ENCODE assay signal across 17 mouse cellular contexts in genomic region chr8:84825636-84826035, GRCm38 (mm10). TPM values are rescaled to one million over a fixed set of nuclear protein-coding genes. Genes with fewer than 3 reads are reported as not detected.
DNase-seq lines count a peak whose midpoint lies in the region; ATAC-seq and TF ChIP-seq lines count a peak whose summit lies in the region.
"Had no signal": no experiment of that assay in that cellular context is flagged by ENCODE, and none has a peak within 500 bp of the region (broad histone marks: within the 10 kb centered on the region; RNA-seq: fewer than 3 reads in every experiment).

No protein-coding gene starts in this region.

- no peak for TF ChIP-seq POLR2A in thymus, adult 2 months (IDR thresholded peaks at IDR 0.05; ENCODE audit: control insufficient read depth, extremely low read depth, insufficient read depth, low read length, poor library complexity)

- WGBS in liver, embryonic 16.5 days (ENCODE audit: insufficient replicate concordance) = 24% methylated on average over 4 of the region's 4 CpGs
- 10% methylated on average over 4 of the region's 4 CpGs for WGBS in thymus, adult 2 months
- 86% methylated on average over 4 of the region's 4 CpGs for WGBS in hindbrain, embryonic 16.5 days

- intact Hi-C loops in gastrocnemius, adult 2 months (cut with DNase I) = no loop called here

- H3K36me3 ChIP-seq in liver, embryonic 16.5 days (ENCODE audit: control insufficient read depth, insufficient read depth) = no peaks in the 10 kb centered on the region
- H3K36me3 ChIP-seq in thymus, adult 2 months (ENCODE audit: control insufficient read depth, insufficient read depth, low read length) = no peaks in the 10 kb centered on the region
- H3K36me3 ChIP-seq in hindbrain, embryonic 16.5 days (ENCODE audit: control insufficient read depth, insufficient read depth, low read length) = no peaks in the 10 kb centered on the region
- H3K36me3 ChIP-seq: embryonic facial prominence, embryonic 15.5 days; hindbrain, embryonic 10.5 days; lung, embryonic 15.5 days; midbrain, embryonic 12.5 days; stomach, embryonic 15.5 days had no signal

- H3K4me2 ChIP-seq in liver, embryonic 16.5 days (ENCODE audit: low read depth, low read length) = 0 out of 2 replicates have a peak overlapping the region, but pooled peaks have one; percentile 1
- H3K4me2 ChIP-seq in hindbrain, embryonic 16.5 days (ENCODE audit: low read length) = no peak overlapping the region
- H3K4me2 ChIP-seq: embryonic facial prominence, embryonic 15.5 days; heart, embryonic 11.5 days; lung, embryonic 15.5 days; midbrain, embryonic 12.5 days; stomach, embryonic 15.5 days had no signal

- peak; percentile 84 for ATAC-seq in CD4-positive, CD25-positive, alpha-beta regulatory T cell, adult 4 months
- peak; percentile 88 for ATAC-seq in activated CD4-positive, CD25-positive, alpha-beta regulatory T cell, adult 4 months
- peak; percentile 42; the same call in 1 of the 2 replicates for ATAC-seq in liver, embryonic 16.5 days (ENCODE audit: low read depth)
- no peak for ATAC-seq in hindbrain, embryonic 16.5 days
- ATAC-seq: forebrain, embryonic 14.5 days had no signal

- peak; percentile 48 for DNase-seq in thymus, adult 2 months
- no peak for DNase-seq in kidney, postnatal 10 days
- no peak for DNase-seq in gastrocnemius, adult 2 months
- DNase-seq: cerebellum, postnatal 10 days; gastrocnemius, postnatal 10 days; kidney, adult 11 months had no signal

- no peaks in the 10 kb centered on the region for H3K9me3 ChIP-seq in liver, embryonic 16.5 days (replicated peaks; ENCODE audit: control insufficient read depth, low read length)
- no peaks in the 10 kb centered on the region for H3K9me3 ChIP-seq in hindbrain, embryonic 16.5 days (ENCODE audit: control insufficient read depth, low read length)
- H3K9me3 ChIP-seq: embryonic facial prominence, embryonic 15.5 days; hindbrain, embryonic 10.5 days; lung, embryonic 15.5 days; midbrain, embryonic 12.5 days; stomach, embryonic 15.5 days had no signal

- peak overlapping the region; percentile 25; the same call in 1 of the 2 replicates for H3K27ac ChIP-seq in liver, embryonic 16.5 days (ENCODE audit: low read length)
- peak overlapping the region; percentile 60 for H3K27ac ChIP-seq in thymus, adult 2 months (ENCODE audit: control insufficient read depth, insufficient read depth, low read length)
- no peak overlapping the region for H3K27ac ChIP-seq in hindbrain, embryonic 16.5 days (ENCODE audit: low read depth, low read length)
- H3K27ac ChIP-seq in gastrocnemius, adult 2 months = no peak overlapping the region
- H3K27ac ChIP-seq: embryonic facial prominence, embryonic 15.5 days; hindbrain, embryonic 10.5 days; lung, embryonic 15.5 days; midbrain, embryonic 12.5 days; stomach, embryonic 15.5 days had no signal

- no peak overlapping the region for H3K4me3 ChIP-seq in liver, embryonic 16.5 days (ENCODE audit: low read depth, low read length)
- H3K4me3 ChIP-seq in thymus, adult 2 months (ENCODE audit: control insufficient read depth, insufficient read depth, low read length) = no peak overlapping the region
- H3K4me3 ChIP-seq in hindbrain, embryonic 16.5 days (ENCODE audit: low read length) = no peak overlapping the region
- no peak overlapping the region for H3K4me3 ChIP-seq in gastrocnemius, adult 2 months
- H3K4me3 ChIP-seq: embryonic facial prominence, embryonic 15.5 days; hindbrain, embryonic 10.5 days; lung, embryonic 15.5 days; midbrain, embryonic 12.5 days; stomach, embryonic 15.5 days had no signal

- no peak overlapping the region for H3K9ac ChIP-seq in liver, embryonic 16.5 days (ENCODE audit: low read depth, low read length)
- H3K9ac ChIP-seq in hindbrain, embryonic 16.5 days (ENCODE audit: low read depth, low read length) = no peak overlapping the region
- H3K9ac ChIP-seq: embryonic facial prominence, embryonic 15.5 days; lung, embryonic 15.5 days; midbrain, embryonic 12.5 days; stomach, embryonic 15.5 days had no signal

- no peak for TF ChIP-seq CTCF in thymus, adult 2 months (IDR thresholded peaks at IDR 0.05; ENCODE audit: borderline replicate concordance, control insufficient read depth, extremely low read depth, insufficient read depth, low read length, poor library complexity)
- no peak for TF ChIP-seq CTCF in gastrocnemius, adult 2 months (IDR thresholded peaks at IDR 0.05)

- peaks cover 28% of the 10 kb centered on the region for H3K4me1 ChIP-seq in liver, embryonic 16.5 days (ENCODE audit: control insufficient read depth, low read depth, low read length)
- peaks cover 12% of the 10 kb centered on the region for H3K4me1 ChIP-seq in thymus, adult 2 months (replicated peaks; ENCODE audit: control insufficient read depth, insufficient read depth, low read length)
- peaks cover 4% of the 10 kb centered on the region for H3K4me1 ChIP-seq in hindbrain, embryonic 16.5 days (ENCODE audit: control insufficient read depth, insufficient read depth, low read depth, low read length)

- no peaks in the 10 kb centered on the region for H3K27me3 ChIP-seq in liver, embryonic 16.5 days (ENCODE audit: control insufficient read depth, insufficient read depth, low read depth, low read length)
- no peaks in the 10 kb centered on the region for H3K27me3 ChIP-seq in thymus, adult 2 months (ENCODE audit: control insufficient read depth, insufficient read depth, low read length)
- H3K27me3 ChIP-seq in hindbrain, embryonic 16.5 days (replicated peaks; ENCODE audit: control insufficient read depth, insufficient read depth, low read length) = no peaks in the 10 kb centered on the region
- H3K27me3 ChIP-seq: embryonic facial prominence, embryonic 15.5 days; lung, embryonic 15.5 days; stomach, embryonic 15.5 days had no signal

RNA-seq across cellular contexts. Expression of gene Dand5, which starts 3.0 kb away (rescaled TPM):
- polyA plus RNA-seq in CD4-positive, CD25-positive, alpha-beta regulatory T cell, adult 4 months (2017; shearing (Covaris generic)) = 1 to 10 TPM; 4.9 to 7.6 TPM
- 1 to 10 TPM; 4.2 to 4.5 TPM for polyA plus RNA-seq in activated CD4-positive, CD25-positive, alpha-beta regulatory T cell, adult 4 months (2017; shearing (Covaris generic))
- 2.5 and 3.0 TPM in 2 replicates for polyA plus RNA-seq in liver, embryonic 16.5 days (2015; fragmentation: Nextera tagmentation; extraction: Ambion mirVana)
- 2.2 TPM in 2 replicates for polyA plus RNA-seq in thymus, adult 2 months (2012; rRNA removed)
- polyA plus RNA-seq in hindbrain, embryonic 16.5 days (2015; fragmentation: Nextera tagmentation; extraction: Ambion mirVana) = 15.4 and 17.1 TPM in 2 replicates
- total RNA-seq in gastrocnemius, adult 2 months (2021) = 10 to 100 TPM; 10.2 to 14.3 TPM

RNA-seq across cellular contexts. Expression of gene Gadd45gip1, which starts 5.7 kb away (rescaled TPM):
- polyA plus RNA-seq in CD4-positive, CD25-positive, alpha-beta regulatory T cell, adult 4 months (2017; shearing (Covaris generic)) = 10 to 100 TPM; 14.3 to 16.4 TPM
- 10 to 100 TPM; 18.5 to 21.5 TPM for polyA plus RNA-seq in activated CD4-positive, CD25-positive, alpha-beta regulatory T cell, adult 4 months (2017; shearing (Covaris generic))
- polyA plus RNA-seq in liver, embryonic 16.5 days (2015; fragmentation: Nextera tagmentation; extraction: Ambion mirVana) = 41.5 and 41.9 TPM in 2 replicates
- 52.9 and 60.6 TPM in 2 replicates for polyA plus RNA-seq in thymus, adult 2 months (2012; rRNA removed)
- polyA plus RNA-seq in hindbrain, embryonic 16.5 days (2015; fragmentation: Nextera tagmentation; extraction: Ambion mirVana) = 40.6 and 40.7 TPM in 2 replicates
- total RNA-seq in gastrocnemius, adult 2 months (2021) = 10 to 100 TPM; 16.2 to 30.4 TPM

RNA-seq across cellular contexts. Expression of gene Rad23a, which starts 14.8 kb away (rescaled TPM):
- 100 to 1,000 TPM; 139 to 160 TPM for polyA plus RNA-seq in CD4-positive, CD25-positive, alpha-beta regulatory T cell, adult 4 months (2017; shearing (Covaris generic))
- polyA plus RNA-seq in activated CD4-positive, CD25-positive, alpha-beta regulatory T cell, adult 4 months (2017; shearing (Covaris generic)) = 100 to 1,000 TPM; 125 to 131 TPM
- 294 and 307 TPM in 2 replicates for polyA plus RNA-seq in liver, embryonic 16.5 days (2015; fragmentation: Nextera tagmentation; extraction: Ambion mirVana)
- polyA plus RNA-seq in thymus, adult 2 months (2012; rRNA removed) = 109 and 117 TPM in 2 replicates
- polyA plus RNA-seq in hindbrain, embryonic 16.5 days (2015; fragmentation: Nextera tagmentation; extraction: Ambion mirVana) = 78.2 and 95.4 TPM in 2 replicates
- total RNA-seq in gastrocnemius, adult 2 months (2021) = 100 to 1,000 TPM; 159 to 172 TPM

RNA-seq across cellular contexts. Expression of gene Calr, which starts 21.1 kb away (rescaled TPM):
- polyA plus RNA-seq in CD4-positive, CD25-positive, alpha-beta regulatory T cell, adult 4 months (2017; shearing (Covaris generic)) = 100 to 1,000 TPM; 250 to 281 TPM
- polyA plus RNA-seq in activated CD4-positive, CD25-positive, alpha-beta regulatory T cell, adult 4 months (2017; shearing (Covaris generic)) = 100 to 1,000 TPM; 269 to 303 TPM
- 473 and 480 TPM in 2 replicates for polyA plus RNA-seq in liver, embryonic 16.5 days (2015; fragmentation: Nextera tagmentation; extraction: Ambion mirVana)
- polyA plus RNA-seq in thymus, adult 2 months (2012; rRNA removed) = 182 and 186 TPM in 2 replicates
- polyA plus RNA-seq in hindbrain, embryonic 16.5 days (2015; fragmentation: Nextera tagmentation; extraction: Ambion mirVana) = 743 and 792 TPM in 2 replicates
- 100 to 1,000 TPM; 149 to 205 TPM for total RNA-seq in gastrocnemius, adult 2 months (2021)

RNA-seq across cellular contexts. Expression of gene Nfix, which starts 25.5 kb away (rescaled TPM):
- polyA plus RNA-seq in CD4-positive, CD25-positive, alpha-beta regulatory T cell, adult 4 months (2017; shearing (Covaris generic)) = 1 to 10 TPM; 2.8 to 7.2 TPM
- polyA plus RNA-seq in activated CD4-positive, CD25-positive, alpha-beta regulatory T cell, adult 4 months (2017; shearing (Covaris generic)) = 1 to 10 TPM; 2.0 to 2.2 TPM
- 2.0 and 2.4 TPM in 2 replicates for polyA plus RNA-seq in liver, embryonic 16.5 days (2015; fragmentation: Nextera tagmentation; extraction: Ambion mirVana)
- 17.7 and 18.2 TPM in 2 replicates for polyA plus RNA-seq in thymus, adult 2 months (2012; rRNA removed)
- polyA plus RNA-seq in hindbrain, embryonic 16.5 days (2015; fragmentation: Nextera tagmentation; extraction: Ambion mirVana) = 94.3 and 109 TPM in 2 replicates
- 100 to 1,000 TPM; 465 to 558 TPM for total RNA-seq in gastrocnemius, adult 2 months (2021)

Comparison
In these comparisons a context has a peak if more than half of its experiments do, and no peak if none do; other contexts are left out.
1. H3K27ac ChIP-seq: peak in liver, embryonic 16.5 days (single experiment) and thymus, adult 2 months (single experiment); none in hindbrain, embryonic 16.5 days (single experiment) and gastrocnemius, adult 2 months (single experiment).